Comparison of ENCODE assay signal across 8 mouse cellular contexts in genomic region chr10:62379808-62380207, GRCm38 (mm10). TPM values are rescaled to one million over a fixed set of nuclear protein-coding genes. Genes with fewer than 3 reads are reported as not detected.
DNase-seq lines count a peak whose midpoint lies in the region; ATAC-seq lines count a peak whose summit lies in the region.

Gene Hk1, minus strand, starts transcription at chr10:62379908.

- H3K9ac ChIP-seq in forebrain, embryonic 16.5 days (replicated peaks; ENCODE audit: low read depth, low read length): no peak within 1 kb of the TSS
- H3K9ac ChIP-seq in intestine, embryonic 14.5 days (ENCODE audit: low read length): no peak within 1 kb of the TSS

- 85% methylated on average over 1 of the region's 1 CpGs for WGBS in forebrain, embryonic 16.5 days
- WGBS in intestine, embryonic 14.5 days: 74% methylated on average over 1 of the region's 1 CpGs

- no peak for ATAC-seq in activated CD4-positive, CD25-positive, alpha-beta regulatory T cell, adult 4 months
- ATAC-seq in forebrain, embryonic 16.5 days: no peak
- no peak for ATAC-seq in intestine, embryonic 14.5 days (replicated peaks; ENCODE audit: low FRiP score, low TSS enrichment, low read depth)
- no peak for ATAC-seq in megakaryocyte-erythroid progenitor cell, adult 5-6 weeks (replicated peaks; ENCODE audit: low FRiP score, low TSS enrichment, poor library complexity, severe bottlenecking)

- H3K4me1 ChIP-seq in forebrain, embryonic 16.5 days (replicated peaks; ENCODE audit: control insufficient read depth, insufficient read depth, low read length): no peaks in the 10 kb centered on the region
- H3K4me1 ChIP-seq in intestine, embryonic 14.5 days (replicated peaks; ENCODE audit: control insufficient read depth, insufficient read depth, low read length): no peaks in the 10 kb centered on the region

- no peak within 1 kb of the TSS for H3K4me3 ChIP-seq in forebrain, embryonic 16.5 days (replicated peaks; ENCODE audit: low read length)
- no peak within 1 kb of the TSS for H3K4me3 ChIP-seq in intestine, embryonic 14.5 days (ENCODE audit: low read depth, low read length)

- H3K9me3 ChIP-seq in forebrain, embryonic 16.5 days (ENCODE audit: control insufficient read depth, low read length): no peaks in the 10 kb centered on the region
- H3K9me3 ChIP-seq in intestine, embryonic 14.5 days (ENCODE audit: control insufficient read depth, low read length): no peaks in the 10 kb centered on the region

- H3K4me2 ChIP-seq in forebrain, embryonic 16.5 days (ENCODE audit: low read length): no peak within 1 kb of the TSS
- no peak within 1 kb of the TSS for H3K4me2 ChIP-seq in intestine, embryonic 14.5 days (ENCODE audit: low read length)

- peak; percentile 45 for DNase-seq in heart, adult 11 months
- no peak for DNase-seq in heart, adult 9 months (ENCODE audit: low spot score in 2 of 2)
- no peak for DNase-seq in intestine, embryonic 14.5 days (ENCODE audit: low spot score)
- DNase-seq in right cerebral cortex, postnatal 10 days (ENCODE audit: low spot score in 2 of 2): no peak
- DNase-seq in right cerebral cortex, postnatal 25 days: no peak

- H3K36me3 ChIP-seq in forebrain, embryonic 16.5 days (ENCODE audit: control insufficient read depth, insufficient read depth): no peaks in the 10 kb centered on the region
- H3K36me3 ChIP-seq in intestine, embryonic 14.5 days (ENCODE audit: control insufficient read depth, insufficient read depth, low read length): no peaks in the 10 kb centered on the region

- H3K27me3 ChIP-seq in forebrain, embryonic 16.5 days (replicated peaks; ENCODE audit: control insufficient read depth, insufficient read depth, low read length): no peaks in the 10 kb centered on the region
- no peaks in the 10 kb centered on the region for H3K27me3 ChIP-seq in intestine, embryonic 14.5 days (replicated peaks; ENCODE audit: control insufficient read depth, insufficient read depth, low read length)

- H3K27ac ChIP-seq in forebrain, embryonic 16.5 days (ENCODE audit: low read length): no peak within 1 kb of the TSS
- H3K27ac ChIP-seq in intestine, embryonic 14.5 days (ENCODE audit: low read depth): no peak within 1 kb of the TSS

RNA-seq across cellular contexts. Expression of gene Hk1, which starts in this region (rescaled TPM):
- polyA plus RNA-seq in activated CD4-positive, CD25-positive, alpha-beta regulatory T cell, adult 4 months (2017; shearing (Covaris generic)): 10 to 100 TPM; 52.7 to 92.5 TPM
- 105 and 107 TPM in 2 replicates for polyA plus RNA-seq in forebrain, embryonic 16.5 days (2015; fragmentation: Nextera tagmentation; extraction: Ambion mirVana)
- 20.3 and 24.1 TPM in 2 replicates for polyA plus RNA-seq in intestine, embryonic 14.5 days (2014; fragmentation: Nextera tagmentation; extraction: Ambion mirVana)
- 212 and 217 TPM in 2 replicates for total RNA-seq in megakaryocyte-erythroid progenitor cell, adult 5-6 weeks (2014; fragmentation: Nextera tagmentation)
- total RNA-seq in megakaryocyte-erythroid progenitor cell, adult 5-6 weeks (2017): 295 and 330 TPM in 2 replicates
